Mouse (Mus musculus) heart, embryonic 15.5 days (tissue): ENCODE measurements around the gene Spata6. TPM values are rescaled to one million over a fixed set of nuclear protein-coding genes. Genes with fewer than 3 reads are reported as not detected.

Experiments used
- ATAC-seq: fragments of 200-750 bp; cut with Nextera tagmentation; replicated peaks from 2 replicates; pipeline ENCODE4 v1.8.0; 2017; ENCODE audit warnings: low read depth, moderate TSS enrichment; ENCODE audit not compliant: insufficient number of reproducible peaks, insufficient read depth, low FRiP score
- H3K27ac ChIP-seq: fragments of 300-500 bp; sonication (generic); 2 replicates; pipeline ENCODE4 v1.5.1; 2015; ENCODE audit warnings: mild to moderate bottlenecking, inconsistent platforms
- H3K27me3 ChIP-seq: fragments of 300-500 bp; sonication (generic); 2 replicates; pipeline ENCODE4 v1.6.1; 2015; ENCODE audit warnings: inconsistent platforms
- H3K36me3 ChIP-seq: fragments of 300-500 bp; sonication (generic); 2 replicates; pipeline ENCODE4 v1.6.1; 2015; ENCODE audit warnings: mild to moderate bottlenecking, inconsistent platforms
- H3K4me1 ChIP-seq: fragments of 300-500 bp; sonication (generic); replicated peaks from 2 replicates; pipeline ENCODE4 v1.6.1; 2015; ENCODE audit warnings: inconsistent platforms
- H3K4me2 ChIP-seq: fragments of 300-500 bp; sonication (generic); 2 replicates; pipeline ENCODE4 v1.6.1; 2015; ENCODE audit warnings: inconsistent platforms, mild to moderate bottlenecking, moderate library complexity
- H3K4me3 ChIP-seq: fragments of 300-500 bp; sonication (generic); 2 replicates; pipeline ENCODE4 v1.5.1; 2015; ENCODE audit warnings: mild to moderate bottlenecking, inconsistent platforms
- H3K9ac ChIP-seq: fragments of 300-500 bp; sonication (generic); 2 replicates; pipeline ENCODE4 v1.6.1; 2015; ENCODE audit warnings: mild to moderate bottlenecking, inconsistent platforms
- H3K9me3 ChIP-seq: fragments of 300-500 bp; sonication (generic); replicated peaks from 2 replicates; pipeline ENCODE4 v1.6.1; 2016; ENCODE audit warnings: inconsistent platforms
- WGBS: fragments of 180-500 bp; shearing (Covaris S2); methylation state at CpG from one replicate; pipeline ENCODE4 v1.1.7; 2015; ENCODE audit warnings: mixed read lengths; 5-methylcytosine and 5-hydroxymethylcytosine counted together
- polyA plus RNA-seq: library from polyadenylated mRNA; unstranded; fragments of >200 nt; fragmentation: Nextera tagmentation; extraction: Ambion mirVana; gene quantifications from 2 replicates; pipeline ENCODE4 v1.2.1, GENCODE M21; 2015

Gene Spata6
- polyA plus RNA-seq, 1 experiment from 2014 or later: 18.5 TPM

GRCm38 (mm10) chr4:111701381-111701780 lies 18.4 kb upstream of the Spata6 start:
- Histone ChIP-seq H3K27ac (no peak overlapping the region), H3K9ac (no peak overlapping the region), H3K4me2 (no peak overlapping the region), H3K9me3 (no peaks in the 10 kb centered on the region), H3K4me1 (peaks cover 6% of the 10 kb centered on the region; the same call in 1 of the 2 replicates), H3K27me3 (no peaks in the 10 kb centered on the region), H3K4me3 (no peak overlapping the region), H3K36me3 (no peaks in the 10 kb centered on the region)
- ATAC-seq: no peak
- WGBS: 40% methylated on average over 1 of the region's 1 CpGs

- no peak overlapping the region for H3K27ac ChIP-seq
- H3K36me3 ChIP-seq: no peaks in the 10 kb centered on the region
- H3K27me3 ChIP-seq: no peaks in the 10 kb centered on the region
- H3K9me3 ChIP-seq: no peaks in the 10 kb centered on the region
- 84% methylated on average over 2 of the region's 2 CpGs for WGBS
- H3K4me1 ChIP-seq: peaks cover 6% of the 10 kb centered on the region; the same call in 1 of the 2 replicates
- ATAC-seq: no peak
- no peak overlapping the region for H3K4me2 ChIP-seq
- H3K4me3 ChIP-seq: no peak overlapping the region
- no peak overlapping the region for H3K9ac ChIP-seq
Measured at GRCm38 (mm10) chr4:111704126-111704525, 15.7 kb upstream of the Spata6 start.

GRCm38 (mm10) chr4:111704975-111705374 lies 14.8 kb upstream of the Spata6 start:
- no peak for ATAC-seq
- H3K36me3 ChIP-seq: no peaks in the 10 kb centered on the region
- WGBS: 68% methylated on average over 3 of the region's 3 CpGs
- no peak overlapping the region for H3K9ac ChIP-seq
- H3K9me3 ChIP-seq: no peaks in the 10 kb centered on the region
- H3K27me3 ChIP-seq: no peaks in the 10 kb centered on the region
- H3K4me2 ChIP-seq: no peak overlapping the region
- H3K4me3 ChIP-seq: no peak overlapping the region
- H3K27ac ChIP-seq: no peak overlapping the region
- peaks cover 6% of the 10 kb centered on the region; the same call in 1 of the 2 replicates for H3K4me1 ChIP-seq

- H3K9ac ChIP-seq: no peak overlapping the region
Measured at GRCm38 (mm10) chr4:111719296-111719695, 488 bp upstream of the Spata6 start.

DNA sequence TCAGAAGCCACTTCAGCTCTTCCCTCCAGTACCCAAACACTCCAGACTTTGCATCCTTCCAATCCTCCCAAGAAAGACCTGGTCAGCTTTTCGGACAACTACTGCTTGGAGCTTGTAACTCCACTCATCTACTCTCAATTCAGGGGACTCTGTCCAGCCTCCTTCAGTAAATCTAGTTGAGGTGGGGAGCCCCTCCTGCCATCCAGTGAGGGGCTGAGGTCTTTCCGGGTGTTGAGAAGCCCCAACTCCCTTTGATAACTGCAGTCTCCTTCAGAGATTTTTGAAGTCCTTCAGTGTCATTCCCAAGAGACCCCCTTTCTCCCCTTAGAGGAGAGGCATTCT lies 849 bp downstream of the Spata6 start:
- H3K9ac ChIP-seq: peak overlapping the region; percentile 61
- ATAC-seq: no peak; the same call in 1 of the 2 replicates

More at GRCm38 (mm10) chr4:111719296-111719695, 488 bp upstream of the Spata6 start:
- Histone ChIP-seq H3K4me2 (peak overlapping the region; percentile 65), H3K36me3 (no peaks in the 10 kb centered on the region), H3K27me3 (no peaks in the 10 kb centered on the region), H3K4me3 (peak overlapping the region; percentile 75), H3K9me3 (no peaks in the 10 kb centered on the region), H3K27ac (peak overlapping the region; percentile 74), H3K4me1 (no peaks in the 10 kb centered on the region; the same call in 1 of the 2 replicates)
- ATAC-seq: no peak
- WGBS: 59% methylated on average over 4 of the region's 4 CpGs

GRCm38 (mm10) chr4:111721121-111721840 lies 1.5 kb downstream of the Spata6 start:
- WGBS: 28% methylated on average over 4 of the region's 4 CpGs
- H3K4me2 ChIP-seq: peak overlapping the region; percentile 65
- ATAC-seq: no peak
- peak overlapping the region; percentile 61; the same call in 1 of the 2 replicates for H3K9ac ChIP-seq
- no peaks in the 10 kb centered on the region for H3K27me3 ChIP-seq
- H3K4me3 ChIP-seq: peak overlapping the region; percentile 75
- peak overlapping the region; percentile 74 for H3K27ac ChIP-seq
- no peaks in the 10 kb centered on the region for H3K9me3 ChIP-seq
- H3K36me3 ChIP-seq: no peaks in the 10 kb centered on the region
- H3K4me1 ChIP-seq: no peaks in the 10 kb centered on the region; the same call in 1 of the 2 replicates

More for the DNA sequence above, 849 bp downstream of the Spata6 start:
- no peaks in the 10 kb centered on the region for H3K27me3 ChIP-seq
- H3K27ac ChIP-seq: peak overlapping the region; percentile 74
- H3K4me2 ChIP-seq: peak overlapping the region; percentile 65
- H3K36me3 ChIP-seq: no peaks in the 10 kb centered on the region
- peak overlapping the region; percentile 75 for H3K4me3 ChIP-seq
- WGBS: 13% methylated on average over 2 of the region's 2 CpGs
- no peaks in the 10 kb centered on the region; the same call in 1 of the 2 replicates for H3K4me1 ChIP-seq
- H3K9me3 ChIP-seq: no peaks in the 10 kb centered on the region

DNA sequence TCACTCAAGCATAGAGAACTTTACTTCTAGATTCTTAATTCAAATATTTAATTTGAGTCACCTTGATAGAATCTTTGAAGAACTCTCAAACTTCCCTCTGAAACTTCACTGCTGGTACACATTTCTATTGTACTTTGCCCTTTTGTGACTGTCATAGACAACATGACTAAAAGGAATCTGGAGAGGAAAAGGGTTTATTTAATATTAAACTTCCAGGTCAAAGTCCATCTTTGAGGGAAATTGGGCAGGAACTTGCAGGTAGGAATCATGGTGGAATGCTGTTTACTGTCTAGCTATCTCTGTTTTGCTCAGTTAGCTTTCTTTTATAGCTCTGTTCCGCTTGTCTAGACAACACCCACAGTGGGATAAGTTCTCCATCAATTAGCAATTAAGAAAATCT lies 17.8 kb downstream of the Spata6 start:
- Histone ChIP-seq H3K36me3 (no peaks in the 10 kb centered on the region), H3K4me2 (no peak overlapping the region), H3K27ac (no peak overlapping the region), H3K9me3 (no peaks in the 10 kb centered on the region), H3K4me1 (no peaks in the 10 kb centered on the region), H3K4me3 (no peak overlapping the region), H3K27me3 (no peaks in the 10 kb centered on the region), H3K9ac (no peak overlapping the region)
- ATAC-seq: no peak
- WGBS: 88% methylated on average over 1 of the region's 1 CpGs

DNA sequence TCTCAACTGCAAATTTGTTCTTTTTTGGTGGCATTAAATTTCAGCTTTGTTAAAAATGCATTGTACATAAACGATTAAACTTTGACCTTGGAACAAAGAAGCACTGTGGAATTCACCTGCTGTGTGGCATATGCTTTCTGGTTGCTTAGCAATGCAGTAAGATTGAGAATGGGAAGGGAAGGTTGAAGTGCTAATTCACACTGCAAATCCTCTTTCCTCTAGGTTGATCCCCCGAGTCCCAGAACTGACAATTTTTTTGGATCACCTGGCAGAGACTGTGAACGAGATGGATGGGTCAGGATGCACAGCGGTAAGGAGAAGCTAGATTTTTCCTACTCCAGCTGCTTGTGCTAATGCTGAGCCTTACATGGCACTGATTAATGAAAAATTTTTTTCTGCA lies 60.7 kb downstream of the Spata6 start:
- no peak for ATAC-seq
- no peaks in the 10 kb centered on the region for H3K36me3 ChIP-seq
- H3K9ac ChIP-seq: no peak overlapping the region
- no peaks in the 10 kb centered on the region for H3K9me3 ChIP-seq
- H3K4me1 ChIP-seq: no peaks in the 10 kb centered on the region
- H3K27ac ChIP-seq: no peak overlapping the region
- WGBS: 79% methylated on average over 4 of the region's 4 CpGs
- no peak overlapping the region for H3K4me2 ChIP-seq
- H3K4me3 ChIP-seq: no peak overlapping the region
- no peaks in the 10 kb centered on the region for H3K27me3 ChIP-seq

GRCm38 (mm10) chr4:111799892-111800291 lies 80.1 kb downstream of the Spata6 start:
- H3K4me1 ChIP-seq: no peaks in the 10 kb centered on the region
- no peak overlapping the region for H3K4me3 ChIP-seq
- 81% methylated on average over 3 of the region's 3 CpGs for WGBS
- H3K4me2 ChIP-seq: no peak overlapping the region
- no peak overlapping the region for H3K27ac ChIP-seq
- no peaks in the 10 kb centered on the region for H3K9me3 ChIP-seq
- H3K9ac ChIP-seq: no peak overlapping the region
- H3K36me3 ChIP-seq: no peaks in the 10 kb centered on the region
- ATAC-seq: no peak
- no peaks in the 10 kb centered on the region for H3K27me3 ChIP-seq

- Histone ChIP-seq H3K9me3 (no peaks in the 10 kb centered on the region), H3K4me2 (no peak overlapping the region), H3K27me3 (no peaks in the 10 kb centered on the region), H3K4me3 (no peak overlapping the region), H3K27ac (no peak overlapping the region), H3K9ac (no peak overlapping the region), H3K4me1 (no peaks in the 10 kb centered on the region), H3K36me3 (no peaks in the 10 kb centered on the region)
- WGBS: 86% methylated on average over 2 of the region's 2 CpGs
- ATAC-seq: no peak
Measured at GRCm38 (mm10) chr4:111803164-111803563, 83.4 kb downstream of the Spata6 start.

- H3K27ac ChIP-seq: no peak overlapping the region
- H3K27me3 ChIP-seq: no peaks in the 10 kb centered on the region
- H3K9ac ChIP-seq: no peak overlapping the region
- H3K4me2 ChIP-seq: no peak overlapping the region
- no peaks in the 10 kb centered on the region for H3K9me3 ChIP-seq
- 37% methylated on average over 4 of the region's 4 CpGs for WGBS
- H3K36me3 ChIP-seq: no peaks in the 10 kb centered on the region
- H3K4me1 ChIP-seq: no peaks in the 10 kb centered on the region
- H3K4me3 ChIP-seq: no peak overlapping the region
- no peak for ATAC-seq
Measured at GRCm38 (mm10) chr4:111817478-111817877, 97.7 kb downstream of the Spata6 start.

GRCm38 (mm10) chr4:111838882-111839281 lies 119.1 kb downstream of the Spata6 start:
- Histone ChIP-seq H3K27me3 (no peaks in the 10 kb centered on the region), H3K4me3 (no peak overlapping the region), H3K27ac (no peak overlapping the region), H3K9me3 (no peaks in the 10 kb centered on the region), H3K4me1 (no peaks in the 10 kb centered on the region), H3K36me3 (no peaks in the 10 kb centered on the region), H3K9ac (no peak overlapping the region), H3K4me2 (no peak overlapping the region)
- WGBS: 88% methylated on average over 6 of the region's 6 CpGs
- no peak for ATAC-seq
